Mouse (Mus musculus) urinary bladder, postnatal 25 days (tissue): ENCODE measurements around the gene Cxcl12.

Experiments used
- DNase-seq: peaks from one replicate; pipeline ENCODE4 v3.0.0; 2022; ENCODE audit warnings: low spot score

Cxcl12 gene

GRCm38 (mm10) chr6:117220831-117221345 lies 52.6 kb downstream of the Cxcl12 start:
- no peak for DNase-seq
